Mouse (Mus musculus) intestine, embryonic 16.5 days (tissue): ENCODE data around the gene Ranbp10. TPM values are rescaled to one million over a fixed set of nuclear protein-coding genes. Genes with fewer than 3 reads are reported as not detected.

ENCODE experiments used
- ATAC-seq: fragments of 200-750 bp; cut with Nextera tagmentation; 2 replicates; pipeline ENCODE4 v1.8.0; 2017; ENCODE audit warnings: moderate TSS enrichment, moderate library complexity
- H3K27ac ChIP-seq: fragments of 300-500 bp; sonication (generic); 2 replicates; pipeline ENCODE4 v1.5.1; 2014; ENCODE audit warnings: mild to moderate bottlenecking, low read length
- H3K27me3 ChIP-seq: fragments of 300-500 bp; sonication (generic); replicated peaks from 2 replicates; pipeline ENCODE4 v1.6.1; 2014; ENCODE audit warnings: low read length, control low read depth, mixed read lengths; ENCODE audit not compliant: control insufficient read depth, insufficient read depth
- H3K36me3 ChIP-seq: fragments of 300-500 bp; sonication (generic); 2 replicates; pipeline ENCODE4 v1.6.1; 2014; ENCODE audit warnings: low read length, control low read depth; ENCODE audit not compliant: control insufficient read depth, insufficient read depth
- H3K4me1 ChIP-seq: fragments of 300-500 bp; sonication (generic); 2 replicates; pipeline ENCODE4 v1.6.1; 2014; ENCODE audit warnings: low read length, control low read depth, mixed read lengths; ENCODE audit not compliant: control insufficient read depth, insufficient read depth
- H3K4me2 ChIP-seq: fragments of 300-500 bp; sonication (generic); 2 replicates; pipeline ENCODE4 v1.6.1; 2014; ENCODE audit warnings: low read depth, low read length, control low read depth
- H3K4me3 ChIP-seq: fragments of 300-500 bp; sonication (generic); 2 replicates; pipeline ENCODE4 v1.5.1; 2014; ENCODE audit warnings: mild to moderate bottlenecking, low read length
- H3K9ac ChIP-seq: fragments of 300-500 bp; sonication (generic); 2 replicates; pipeline ENCODE4 v1.6.1; 2014; ENCODE audit warnings: low read depth, low read length
- H3K9me3 ChIP-seq: fragments of 300-500 bp; sonication (generic); 2 replicates; pipeline ENCODE4 v1.6.1; 2016; ENCODE audit warnings: low read length, control low read depth; ENCODE audit not compliant: control insufficient read depth
- WGBS: fragments of 180-500 bp; shearing (Covaris S2); extraction: QIAGEN DNeasy Blood & Tissue Kit; methylation state at CpG from one replicate; pipeline ENCODE4 v1.1.7; 2014; 5-methylcytosine and 5-hydroxymethylcytosine counted together
- polyA plus RNA-seq: library from polyadenylated mRNA; unstranded; fragments of >200 nt; fragmentation: Nextera tagmentation; extraction: Ambion mirVana; gene quantifications from 2 replicates; pipeline ENCODE4 v1.2.1, GENCODE M21; 2015

The Ranbp10 gene
- polyA plus RNA-seq, 1 experiment from 2014 or later = 8.2 TPM

- WGBS = 81% methylated on average over 3 of the region's 3 CpGs
These were observed 15.6 kb downstream of the Ranbp10 start for GRCm38 (mm10) chr8:105811543-105811942.

GRCm38 (mm10) chr8:105811061-105811460, 16.1 kb downstream of the Ranbp10 start:
- H3K4me1 ChIP-seq = no peaks in the 10 kb centered on the region
- no peak for ATAC-seq
- H3K36me3 ChIP-seq = peaks cover 3% of the 10 kb centered on the region; the same call in 1 of the 2 replicates
- no peak overlapping the region for H3K9ac ChIP-seq
- H3K27ac ChIP-seq = no peak overlapping the region
- no peak overlapping the region for H3K4me2 ChIP-seq
- H3K4me3 ChIP-seq = no peak overlapping the region
- 89% methylated on average over 10 of the region's 10 CpGs for WGBS
- no peaks in the 10 kb centered on the region for H3K27me3 ChIP-seq
- no peaks in the 10 kb centered on the region for H3K9me3 ChIP-seq

More at GRCm38 (mm10) chr8:105811543-105811942, 15.6 kb downstream of the Ranbp10 start:
- Histone ChIP-seq H3K4me2 (no peak overlapping the region), H3K9ac (no peak overlapping the region), H3K9me3 (no peaks in the 10 kb centered on the region), H3K27ac (no peak overlapping the region), H3K4me1 (no peaks in the 10 kb centered on the region), H3K4me3 (no peak overlapping the region), H3K27me3 (no peaks in the 10 kb centered on the region), H3K36me3 (peaks cover 3% of the 10 kb centered on the region; the same call in 1 of the 2 replicates)
- ATAC-seq = no peak

GRCm38 (mm10) chr8:105810245-105810786, 16.8 kb downstream of the Ranbp10 start:
- H3K4me1 ChIP-seq = no peaks in the 10 kb centered on the region
- peaks cover 3% of the 10 kb centered on the region; the same call in 1 of the 2 replicates for H3K36me3 ChIP-seq
- H3K27ac ChIP-seq = no peak overlapping the region
- WGBS = 88% methylated on average over 6 of the region's 6 CpGs
- H3K9ac ChIP-seq = no peak overlapping the region
- no peak overlapping the region for H3K4me2 ChIP-seq
- no peaks in the 10 kb centered on the region for H3K9me3 ChIP-seq
- H3K4me3 ChIP-seq = no peak overlapping the region
- ATAC-seq = no peak
- H3K27me3 ChIP-seq = no peaks in the 10 kb centered on the region

GRCm38 (mm10) chr8:105808480-105808879, 18.7 kb downstream of the Ranbp10 start:
- no peaks in the 10 kb centered on the region for H3K9me3 ChIP-seq
- ATAC-seq = no peak
- no peak overlapping the region for H3K4me3 ChIP-seq
- 95% methylated on average over 2 of the region's 2 CpGs for WGBS
- H3K4me2 ChIP-seq = no peak overlapping the region
- no peaks in the 10 kb centered on the region for H3K4me1 ChIP-seq
- peaks cover 2% of the 10 kb centered on the region; the same call in 1 of the 2 replicates for H3K36me3 ChIP-seq
- H3K9ac ChIP-seq = no peak overlapping the region
- no peaks in the 10 kb centered on the region for H3K27me3 ChIP-seq
- no peak overlapping the region for H3K27ac ChIP-seq

- no peaks in the 10 kb centered on the region for H3K9me3 ChIP-seq
- H3K27ac ChIP-seq = no peak overlapping the region
- no peaks in the 10 kb centered on the region for H3K4me1 ChIP-seq
- no peak overlapping the region for H3K4me3 ChIP-seq
- H3K4me2 ChIP-seq = no peak overlapping the region
- no peaks in the 10 kb centered on the region for H3K36me3 ChIP-seq
- WGBS = 84% methylated on average over 5 of the region's 5 CpGs
- no peak for ATAC-seq
- no peak overlapping the region for H3K9ac ChIP-seq
- H3K27me3 ChIP-seq = no peaks in the 10 kb centered on the region
These were observed 19.4 kb downstream of the Ranbp10 start for GRCm38 (mm10) chr8:105807766-105808165.

- WGBS = 61% methylated on average over 1 of the region's 1 CpGs
- no peak overlapping the region for H3K4me2 ChIP-seq
- no peak for ATAC-seq
- no peaks in the 10 kb centered on the region for H3K27me3 ChIP-seq
- H3K4me3 ChIP-seq = no peak overlapping the region
- no peaks in the 10 kb centered on the region for H3K4me1 ChIP-seq
- H3K36me3 ChIP-seq = no peaks in the 10 kb centered on the region
- no peak overlapping the region for H3K9ac ChIP-seq
- no peak overlapping the region for H3K27ac ChIP-seq
- H3K9me3 ChIP-seq = no peaks in the 10 kb centered on the region
These were observed 21.2 kb downstream of the Ranbp10 start for GRCm38 (mm10) chr8:105805964-105806363.

GRCm38 (mm10) chr8:105805346-105805745, 21.8 kb downstream of the Ranbp10 start:
- Histone ChIP-seq H3K36me3 (no peaks in the 10 kb centered on the region), H3K27ac (no peak overlapping the region), H3K4me2 (no peak overlapping the region), H3K4me3 (no peak overlapping the region), H3K9me3 (no peaks in the 10 kb centered on the region), H3K27me3 (no peaks in the 10 kb centered on the region), H3K4me1 (no peaks in the 10 kb centered on the region; the same call in 1 of the 2 replicates), H3K9ac (no peak overlapping the region)
- ATAC-seq = no peak
- 76% methylated on average over 3 of the region's 3 CpGs for WGBS

GRCm38 (mm10) chr8:105804797-105805196, 22.4 kb downstream of the Ranbp10 start:
- no peak overlapping the region for H3K27ac ChIP-seq
- no peak for ATAC-seq
- WGBS = 90% methylated on average over 7 of the region's 7 CpGs

GRCm38 (mm10) chr8:105801153-105801904, 25.8 kb downstream of the Ranbp10 start:
- no peaks in the 10 kb centered on the region for H3K9me3 ChIP-seq
- H3K4me2 ChIP-seq = no peak overlapping the region
- WGBS = 85% methylated on average over 6 of the region's 6 CpGs
- H3K9ac ChIP-seq = no peak overlapping the region
- no peaks in the 10 kb centered on the region for H3K36me3 ChIP-seq
- no peak overlapping the region for H3K27ac ChIP-seq
- H3K27me3 ChIP-seq = no peaks in the 10 kb centered on the region
- peak; percentile 17; the same call in 1 of the 2 replicates for ATAC-seq
- H3K4me3 ChIP-seq = no peak overlapping the region
- H3K4me1 ChIP-seq = peaks cover 14% of the 10 kb centered on the region

More at GRCm38 (mm10) chr8:105804797-105805196, 22.4 kb downstream of the Ranbp10 start:
- no peaks in the 10 kb centered on the region for H3K27me3 ChIP-seq
- H3K9me3 ChIP-seq = no peaks in the 10 kb centered on the region
- H3K9ac ChIP-seq = no peak overlapping the region
- H3K36me3 ChIP-seq = no peaks in the 10 kb centered on the region
- no peak overlapping the region for H3K4me3 ChIP-seq
- H3K4me1 ChIP-seq = no peaks in the 10 kb centered on the region; the same call in 1 of the 2 replicates
- no peak overlapping the region for H3K4me2 ChIP-seq
